Mouse (Mus musculus) heart, embryonic 15.5 days (tissue): Measurements from ENCODE around the gene Rhoj. TPM values are rescaled to one million over a fixed set of nuclear protein-coding genes. Genes with fewer than 3 reads are reported as not detected.

Source experiments
- ATAC-seq: fragments of 200-750 bp; cut with Nextera tagmentation; replicated peaks from 2 replicates; pipeline ENCODE4 v1.8.0; 2017; ENCODE audit warnings: low read depth, moderate TSS enrichment; ENCODE audit not compliant: insufficient number of reproducible peaks, insufficient read depth, low FRiP score
- H3K27ac ChIP-seq: fragments of 300-500 bp; sonication (generic); 2 replicates; pipeline ENCODE4 v1.5.1; 2015; ENCODE audit warnings: mild to moderate bottlenecking, inconsistent platforms
- H3K27me3 ChIP-seq: fragments of 300-500 bp; sonication (generic); 2 replicates; pipeline ENCODE4 v1.6.1; 2015; ENCODE audit warnings: inconsistent platforms
- H3K36me3 ChIP-seq: fragments of 300-500 bp; sonication (generic); 2 replicates; pipeline ENCODE4 v1.6.1; 2015; ENCODE audit warnings: mild to moderate bottlenecking, inconsistent platforms
- H3K4me1 ChIP-seq: fragments of 300-500 bp; sonication (generic); replicated peaks from 2 replicates; pipeline ENCODE4 v1.6.1; 2015; ENCODE audit warnings: inconsistent platforms
- H3K4me2 ChIP-seq: fragments of 300-500 bp; sonication (generic); 2 replicates; pipeline ENCODE4 v1.6.1; 2015; ENCODE audit warnings: inconsistent platforms, mild to moderate bottlenecking, moderate library complexity
- H3K4me3 ChIP-seq: fragments of 300-500 bp; sonication (generic); 2 replicates; pipeline ENCODE4 v1.5.1; 2015; ENCODE audit warnings: mild to moderate bottlenecking, inconsistent platforms
- H3K9ac ChIP-seq: fragments of 300-500 bp; sonication (generic); 2 replicates; pipeline ENCODE4 v1.6.1; 2015; ENCODE audit warnings: mild to moderate bottlenecking, inconsistent platforms
- H3K9me3 ChIP-seq: fragments of 300-500 bp; sonication (generic); replicated peaks from 2 replicates; pipeline ENCODE4 v1.6.1; 2016; ENCODE audit warnings: inconsistent platforms
- WGBS: fragments of 180-500 bp; shearing (Covaris S2); methylation state at CpG from one replicate; pipeline ENCODE4 v1.1.7; 2015; ENCODE audit warnings: mixed read lengths; 5-methylcytosine and 5-hydroxymethylcytosine counted together
- polyA plus RNA-seq: library from polyadenylated mRNA; unstranded; fragments of >200 nt; fragmentation: Nextera tagmentation; extraction: Ambion mirVana; gene quantifications from 2 replicates; pipeline ENCODE4 v1.2.1, GENCODE M21; 2015

Gene Rhoj
- 50.6 and 50.7 TPM in 2 replicates for polyA plus RNA-seq

DNA sequence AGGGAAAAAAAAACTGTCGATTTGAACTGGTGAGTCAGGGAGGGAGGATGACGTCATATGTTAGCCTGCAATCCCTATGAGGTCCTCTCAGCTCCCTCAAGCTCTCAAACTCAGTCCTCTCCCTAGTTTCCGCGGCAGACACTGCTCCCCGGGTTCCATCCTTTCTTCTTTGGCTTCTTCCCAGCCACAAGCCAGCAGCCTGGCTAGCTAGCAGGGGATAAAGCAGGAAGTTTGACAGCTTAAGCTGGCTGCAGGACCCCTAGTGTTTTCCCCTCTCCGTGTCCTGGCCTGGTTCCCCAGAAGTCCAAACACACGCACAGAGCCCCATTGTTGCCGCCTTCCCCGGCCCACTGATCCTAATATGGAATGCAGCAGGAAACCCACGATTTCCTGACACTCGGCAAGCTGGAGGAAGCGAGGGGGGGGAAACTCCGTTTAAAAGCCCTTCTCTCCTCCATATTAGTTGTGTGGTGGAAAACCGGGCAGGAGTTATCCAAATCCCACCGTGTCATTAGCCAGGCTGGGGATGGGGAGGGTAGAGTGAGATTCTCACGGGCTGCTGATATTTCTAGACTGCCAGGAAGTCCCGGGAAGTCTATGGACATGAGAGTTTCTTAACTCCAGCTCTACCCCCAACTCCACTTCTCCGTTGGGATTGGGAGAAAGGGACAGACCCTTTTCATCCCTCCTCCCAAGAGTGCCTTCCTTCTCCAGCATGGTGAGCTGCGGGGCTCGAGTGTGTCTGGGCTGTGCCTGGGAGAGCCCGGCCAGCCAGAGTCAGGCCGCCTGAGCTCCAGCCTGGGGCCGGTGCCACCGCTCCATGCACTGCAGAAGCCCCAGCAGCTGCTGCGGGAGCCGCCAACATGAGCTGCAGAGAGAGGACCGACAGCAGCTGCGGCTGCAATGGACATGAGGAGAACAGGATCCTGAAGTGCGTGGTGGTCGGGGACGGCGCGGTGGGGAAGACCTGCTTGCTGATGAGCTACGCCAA is at the start of gene Rhoj:
Gene Rhoj (plus strand): TSS at position 362 of the 991 bp plus-strand sequence.
- Histone ChIP-seq H3K4me1 (peaks cover 16% of the 10 kb centered on the region), H3K4me2 (peak within 1 kb of the TSS; percentile 89), H3K27ac (peak within 1 kb of the TSS; percentile 95), H3K27me3 (peaks cover 37% of the 10 kb centered on the region), H3K9ac (peak within 1 kb of the TSS; percentile 69), H3K36me3 (no peaks in the 10 kb centered on the region), H3K4me3 (peak within 1 kb of the TSS; percentile 65), H3K9me3 (no peaks in the 10 kb centered on the region)
- 1% methylated on average over 34 of the region's 34 CpGs for WGBS
- ATAC-seq: peak; percentile 85

DNA sequence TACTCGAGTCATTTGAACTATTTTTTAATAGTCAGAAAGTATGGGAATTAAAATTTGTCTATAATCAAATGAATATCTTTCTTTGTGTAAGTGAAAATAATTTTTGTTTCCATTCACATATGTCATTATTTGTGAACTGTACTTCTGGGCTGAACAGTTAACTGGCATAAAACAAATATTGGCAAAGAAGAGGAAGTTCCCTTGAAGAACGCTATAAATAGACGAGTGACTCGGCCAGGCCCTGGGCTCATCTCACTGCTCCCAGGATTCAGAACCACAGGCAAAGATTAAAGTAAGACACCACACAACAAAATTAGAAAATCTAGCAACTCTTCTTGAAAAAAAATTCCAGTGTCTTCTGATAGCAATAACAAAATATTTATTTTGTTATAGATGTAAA is 36.4 kb upstream of the Rhoj start:
- Histone ChIP-seq H3K4me2 (no peak overlapping the region), H3K9me3 (no peaks in the 10 kb centered on the region), H3K4me3 (no peak overlapping the region), H3K27me3 (no peaks in the 10 kb centered on the region), H3K9ac (no peak overlapping the region), H3K27ac (no peak overlapping the region), H3K36me3 (no peaks in the 10 kb centered on the region), H3K4me1 (no peaks in the 10 kb centered on the region)
- no peak for ATAC-seq
- 39% methylated on average over 4 of the region's 4 CpGs for WGBS

DNA sequence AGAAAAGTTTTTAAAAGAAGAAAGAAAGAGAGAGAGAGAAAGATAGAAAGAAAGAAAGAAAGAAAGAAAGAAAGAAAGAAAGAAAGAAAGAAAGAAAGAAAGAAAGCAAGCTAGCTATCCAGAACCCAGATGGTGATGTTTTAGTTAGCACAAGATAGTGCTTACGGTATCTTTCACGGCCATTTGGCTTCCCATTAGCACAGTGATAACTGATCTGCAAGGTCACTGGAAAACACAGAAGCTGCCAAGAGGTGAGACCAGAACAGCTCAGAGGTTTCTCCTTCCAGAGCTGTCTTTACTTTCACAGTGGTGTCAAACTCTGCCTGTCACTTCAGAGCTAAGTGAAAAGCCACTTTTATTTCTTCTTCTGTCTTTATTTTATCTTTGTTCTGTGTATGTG is 32.4 kb upstream of the Rhoj start:
- no peaks in the 10 kb centered on the region for H3K36me3 ChIP-seq
- H3K27me3 ChIP-seq: 0 out of 2 replicates have a peak, but pooled peaks cover 6% of the 10 kb centered on the region
- no peak overlapping the region for H3K27ac ChIP-seq
- H3K4me1 ChIP-seq: no peaks in the 10 kb centered on the region
- H3K9me3 ChIP-seq: no peaks in the 10 kb centered on the region
- H3K4me2 ChIP-seq: no peak overlapping the region
- WGBS: 25% methylated on average over 2 of the region's 2 CpGs
- H3K4me3 ChIP-seq: no peak overlapping the region
- H3K9ac ChIP-seq: no peak overlapping the region
- no peak for ATAC-seq

DNA sequence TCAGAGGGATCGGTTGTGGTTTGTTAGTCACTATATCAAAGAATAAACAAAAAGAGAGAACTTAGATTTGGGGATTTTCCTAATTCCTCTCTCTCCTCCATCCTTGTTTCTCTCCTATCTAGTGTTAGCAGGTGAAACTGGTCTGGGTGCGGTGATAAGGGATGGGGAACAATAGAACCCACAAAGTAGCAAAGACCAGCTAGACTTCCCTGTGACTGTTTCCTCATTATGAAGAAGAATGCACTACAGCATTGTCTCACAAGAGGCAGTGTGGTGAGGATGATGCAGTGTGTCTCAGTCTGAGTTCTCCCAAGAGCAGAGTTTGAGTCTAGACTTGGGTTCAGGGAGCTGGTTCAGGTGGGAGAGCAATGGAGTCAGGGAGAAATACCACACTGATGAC is 30.7 kb upstream of the Rhoj start:
- H3K4me3 ChIP-seq: no peak overlapping the region
- no peaks in the 10 kb centered on the region for H3K36me3 ChIP-seq
- no peak overlapping the region for H3K9ac ChIP-seq
- H3K4me2 ChIP-seq: no peak overlapping the region
- ATAC-seq: no peak
- H3K27ac ChIP-seq: no peak overlapping the region
- H3K9me3 ChIP-seq: no peaks in the 10 kb centered on the region
- 0 out of 2 replicates have a peak, but pooled peaks cover 13% of the 10 kb centered on the region for H3K27me3 ChIP-seq
- no peaks in the 10 kb centered on the region for H3K4me1 ChIP-seq
- 86% methylated on average over 2 of the region's 2 CpGs for WGBS

DNA sequence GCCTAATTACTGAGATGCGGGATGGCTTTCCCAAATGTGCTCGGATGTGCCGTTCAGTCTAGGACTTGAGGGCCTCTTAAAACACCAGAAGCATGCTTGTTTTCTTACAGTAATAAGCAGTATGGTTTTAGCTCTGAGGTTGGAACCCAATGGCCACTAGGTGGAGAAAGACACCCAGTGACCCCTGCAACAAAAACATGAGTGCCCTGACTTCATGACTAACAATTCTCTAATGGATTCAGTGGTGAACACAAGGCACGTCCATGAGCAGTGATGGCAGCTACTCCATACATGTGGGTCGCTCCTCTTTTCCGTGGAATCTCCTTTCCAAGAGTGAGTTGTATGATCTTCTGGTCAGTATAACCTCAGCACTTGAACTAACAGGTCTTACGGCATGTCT is 27.6 kb upstream of the Rhoj start:
- Histone ChIP-seq H3K36me3 (no peaks in the 10 kb centered on the region), H3K27ac (no peak overlapping the region), H3K4me3 (no peak overlapping the region), H3K9me3 (no peaks in the 10 kb centered on the region), H3K4me2 (no peak overlapping the region), H3K27me3 (0 out of 2 replicates have a peak, but pooled peaks cover 14% of the 10 kb centered on the region), H3K9ac (no peak overlapping the region), H3K4me1 (peaks cover 7% of the 10 kb centered on the region; the same call in 1 of the 2 replicates)
- WGBS: 59% methylated on average over 7 of the region's 7 CpGs
- no peak for ATAC-seq

DNA sequence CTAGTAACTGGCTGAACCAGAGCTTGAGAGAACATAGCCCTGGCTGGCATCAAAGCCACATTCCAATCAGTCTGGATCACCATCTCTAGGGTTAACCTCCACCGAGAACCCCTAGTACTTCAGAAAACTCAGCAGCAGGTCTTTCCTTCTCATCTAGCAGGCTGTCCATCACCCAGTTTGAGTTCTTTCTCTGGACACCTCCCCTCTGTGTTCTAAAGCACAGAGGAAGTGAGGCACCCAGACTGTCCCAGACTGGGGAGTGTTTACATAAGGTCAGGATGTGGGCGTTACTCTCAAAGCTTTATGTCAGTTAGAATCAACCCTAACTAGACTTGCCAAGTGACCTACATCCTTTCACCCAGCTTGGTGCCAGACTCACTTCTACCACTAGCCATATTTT is 24.9 kb upstream of the Rhoj start:
- no peak for ATAC-seq
- Histone ChIP-seq H3K27ac (no peak overlapping the region), H3K27me3 (peaks cover 20% of the 10 kb centered on the region; the same call in 1 of the 2 replicates), H3K9ac (no peak overlapping the region), H3K36me3 (no peaks in the 10 kb centered on the region), H3K4me2 (no peak overlapping the region), H3K4me1 (peaks cover 10% of the 10 kb centered on the region), H3K9me3 (no peaks in the 10 kb centered on the region), H3K4me3 (no peak overlapping the region)
- WGBS: 27% methylated on average over 2 of the region's 2 CpGs

DNA sequence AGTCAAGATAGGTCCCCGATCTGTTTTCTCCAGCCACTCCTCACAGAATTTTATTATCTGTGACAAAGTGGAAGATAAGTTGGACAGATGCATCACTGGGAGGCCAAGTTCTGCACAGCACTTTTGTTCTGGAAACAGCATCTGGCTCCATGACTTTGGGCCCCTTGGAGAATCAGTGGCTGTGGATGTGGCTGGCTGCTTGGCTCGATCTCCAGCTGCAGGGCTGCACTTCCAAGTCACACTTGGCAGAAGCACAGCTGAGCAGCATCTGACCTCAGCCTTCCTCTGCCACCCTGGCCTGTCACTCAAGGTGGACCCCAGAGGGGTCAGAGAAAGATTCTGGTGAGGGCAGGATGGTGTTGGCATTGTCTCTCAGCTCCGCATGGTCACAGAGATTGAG is 22.0 kb upstream of the Rhoj start:
- WGBS: 39% methylated on average over 3 of the region's 3 CpGs
- Histone ChIP-seq H3K27me3 (peaks cover 16% of the 10 kb centered on the region; the same call in 1 of the 2 replicates), H3K4me3 (no peak overlapping the region), H3K9me3 (no peaks in the 10 kb centered on the region), H3K4me1 (peaks cover 10% of the 10 kb centered on the region), H3K4me2 (no peak overlapping the region), H3K36me3 (no peaks in the 10 kb centered on the region), H3K9ac (no peak overlapping the region), H3K27ac (peak overlapping the region; percentile 42; the same call in 1 of the 2 replicates)
- ATAC-seq: peak; percentile 22; the same call in 1 of the 2 replicates

DNA sequence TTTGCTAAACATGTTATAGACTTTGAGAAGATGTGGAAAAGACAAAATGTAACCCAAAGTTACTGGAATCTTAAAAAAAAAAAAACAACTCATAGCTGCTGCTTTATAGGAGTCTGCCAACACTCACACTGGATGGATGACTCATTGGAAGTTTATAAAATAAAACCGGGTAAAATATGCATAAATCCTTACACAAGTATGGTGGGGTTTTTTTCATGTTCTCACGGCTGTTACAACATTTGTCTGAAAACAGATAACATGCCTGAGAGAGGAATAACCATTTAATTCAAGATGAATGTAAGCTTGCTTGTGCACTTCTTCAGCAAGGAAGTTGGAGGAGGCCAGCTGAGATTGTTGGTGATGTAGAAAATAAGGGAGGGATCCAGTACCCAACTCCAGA is 17.6 kb upstream of the Rhoj start:
- peaks cover 3% of the 10 kb centered on the region for H3K4me1 ChIP-seq
- no peak for ATAC-seq
- no peak overlapping the region for H3K4me2 ChIP-seq
- H3K36me3 ChIP-seq: no peaks in the 10 kb centered on the region
- H3K27ac ChIP-seq: no peak overlapping the region
- WGBS: 48% methylated on average over 2 of the region's 2 CpGs
- peaks cover 25% of the 10 kb centered on the region for H3K27me3 ChIP-seq
- no peak overlapping the region for H3K4me3 ChIP-seq
- no peaks in the 10 kb centered on the region for H3K9me3 ChIP-seq
- H3K9ac ChIP-seq: no peak overlapping the region

DNA sequence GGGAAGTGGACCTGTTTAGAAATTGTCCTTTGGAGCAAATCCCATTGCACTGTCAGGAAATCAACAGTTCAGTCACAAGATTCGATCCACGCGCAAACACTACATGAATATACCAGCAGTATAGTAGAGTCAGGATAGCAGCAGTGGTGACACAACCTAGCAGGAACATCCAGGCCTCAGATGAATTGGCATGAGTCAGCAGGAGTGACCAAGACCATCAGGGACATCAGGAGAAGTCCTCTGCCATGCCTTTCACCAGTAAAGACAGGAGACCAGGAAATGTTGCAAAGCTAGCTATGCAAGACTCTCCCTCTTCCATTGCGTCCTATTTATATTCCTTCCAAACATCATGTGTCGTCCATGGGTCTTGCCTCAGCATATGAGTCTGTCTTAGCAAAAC is 16.6 kb upstream of the Rhoj start:
- Histone ChIP-seq H3K4me3 (no peak overlapping the region), H3K27me3 (peaks cover 19% of the 10 kb centered on the region), H3K9me3 (no peaks in the 10 kb centered on the region), H3K4me2 (no peak overlapping the region), H3K27ac (no peak overlapping the region), H3K9ac (no peak overlapping the region), H3K4me1 (no peaks in the 10 kb centered on the region), H3K36me3 (no peaks in the 10 kb centered on the region)
- 87% methylated on average over 5 of the region's 5 CpGs for WGBS
- no peak for ATAC-seq

DNA sequence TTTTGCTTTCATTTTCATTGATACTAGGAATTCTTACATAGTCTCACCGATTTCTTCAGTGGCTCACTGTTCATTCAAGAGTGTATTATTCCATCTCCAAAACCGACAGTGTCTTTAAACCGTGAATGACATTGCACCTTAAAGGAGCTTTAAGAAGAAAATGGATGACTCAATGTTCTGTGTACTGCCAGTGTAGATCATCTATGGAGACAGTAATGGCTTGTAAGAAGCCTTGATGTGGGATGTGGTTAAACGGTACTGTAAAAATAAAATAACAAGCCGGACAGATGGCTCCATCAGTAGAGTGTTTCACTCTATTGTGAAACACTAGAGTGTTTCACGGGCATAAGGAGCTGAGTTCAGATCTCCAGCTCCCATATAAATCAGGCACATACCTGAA is 15.2 kb upstream of the Rhoj start:
- no peaks in the 10 kb centered on the region for H3K4me1 ChIP-seq
- peaks cover 23% of the 10 kb centered on the region for H3K27me3 ChIP-seq
- H3K9ac ChIP-seq: no peak overlapping the region
- H3K9me3 ChIP-seq: no peaks in the 10 kb centered on the region
- no peak for ATAC-seq
- no peak overlapping the region for H3K4me2 ChIP-seq
- H3K36me3 ChIP-seq: no peaks in the 10 kb centered on the region
- no peak overlapping the region for H3K27ac ChIP-seq
- 80% methylated on average over 6 of the region's 6 CpGs for WGBS
- H3K4me3 ChIP-seq: no peak overlapping the region

DNA sequence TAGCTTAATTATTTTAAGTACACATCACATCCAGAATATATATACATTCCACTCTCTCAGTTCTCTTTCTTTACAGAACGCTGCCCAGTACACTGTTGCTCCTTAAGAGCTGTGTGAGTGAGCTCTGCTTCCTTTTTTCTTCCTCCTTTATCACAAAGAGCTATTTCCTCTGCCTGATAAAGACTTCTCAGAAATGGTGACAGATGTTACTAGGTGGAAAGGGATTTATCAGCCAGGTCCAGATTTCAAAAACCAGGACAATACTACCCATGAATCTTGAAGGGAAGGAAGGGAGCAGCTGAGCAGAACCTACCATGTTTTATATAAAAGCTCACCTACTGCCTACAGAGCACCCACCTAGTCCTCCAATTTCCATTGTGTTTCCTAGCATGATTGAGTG is 8.3 kb upstream of the Rhoj start:
- no peak for ATAC-seq
- H3K9ac ChIP-seq: no peak overlapping the region
- H3K4me3 ChIP-seq: no peak overlapping the region
- H3K36me3 ChIP-seq: no peaks in the 10 kb centered on the region
- 32% methylated on average over 1 of the region's 1 CpGs for WGBS
- H3K4me2 ChIP-seq: no peak overlapping the region
- no peaks in the 10 kb centered on the region for H3K4me1 ChIP-seq
- no peaks in the 10 kb centered on the region for H3K9me3 ChIP-seq
- no peak overlapping the region for H3K27ac ChIP-seq
- peaks cover 42% of the 10 kb centered on the region for H3K27me3 ChIP-seq
